Comparison of ENCODE assay signal across 18 mouse cellular contexts in the genomic region with DNA sequence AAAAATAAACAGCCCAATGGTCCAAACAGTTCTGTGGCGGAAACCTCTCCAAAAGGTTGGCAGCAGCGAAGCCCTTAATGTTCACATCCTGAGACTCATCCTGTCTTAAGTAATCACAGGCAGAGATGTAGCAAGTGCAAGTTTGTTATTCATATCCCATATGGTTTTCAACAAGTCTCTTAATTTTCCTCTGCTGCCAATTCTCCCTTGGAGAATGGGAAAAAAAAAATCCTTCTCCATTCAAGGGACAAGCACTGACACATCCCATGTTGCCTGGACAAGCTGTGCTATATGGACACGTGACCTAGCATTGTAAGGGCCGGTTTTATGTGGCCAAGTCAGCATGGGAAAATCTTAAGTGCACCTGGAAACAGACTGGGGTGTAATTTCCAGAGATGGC. TPM values are rescaled to one million over a fixed set of nuclear protein-coding genes. Genes with fewer than 3 reads are reported as not detected.
DNase-seq lines count a peak whose midpoint lies in the region; ATAC-seq and TF ChIP-seq lines count a peak whose summit lies in the region.
"Had no signal": no experiment of that assay in that cellular context is flagged by ENCODE, and none has a peak within 500 bp of the region (broad histone marks: within the 10 kb centered on the region; RNA-seq: fewer than 3 reads in every experiment).

No protein-coding gene starts in this region.

- H3K79me2 ChIP-seq in heart, adult 2 months (replicated peaks; ENCODE audit: control insufficient read depth, insufficient read depth, low read length) = no peaks in the 10 kb centered on the region

- no peak overlapping the region for H3K4me2 ChIP-seq in heart, embryonic 12.5 days
- no peak overlapping the region for H3K4me2 ChIP-seq in midbrain, embryonic 15.5 days
- H3K4me2 ChIP-seq: forebrain, embryonic 13.5 days; heart, embryonic 13.5 days; liver, embryonic 11.5 days; neural tube, embryonic 15.5 days had no signal

- H3K27me3 ChIP-seq in heart, adult 2 months (ENCODE audit: control insufficient read depth, insufficient read depth, low read length) = no peaks in the 10 kb centered on the region
- no peaks in the 10 kb centered on the region for H3K27me3 ChIP-seq in heart, embryonic 12.5 days (replicated peaks)
- no peaks in the 10 kb centered on the region for H3K27me3 ChIP-seq in midbrain, embryonic 15.5 days (replicated peaks)
- H3K27me3 ChIP-seq: heart, embryonic 13.5 days; neural tube, embryonic 15.5 days had no signal

- TF ChIP-seq POLR2A in heart, adult 2 months (IDR thresholded peaks at IDR 0.05; ENCODE audit: insufficient read depth, low read depth, low read length) = no peak

- no peak for TF ChIP-seq CTCF in heart, adult 2 months (IDR thresholded peaks at IDR 0.05)

- peak overlapping the region; percentile 29 for H3K27ac ChIP-seq in heart, adult 2 months
- H3K27ac ChIP-seq in heart, embryonic 12.5 days (ENCODE audit: poor library complexity, severe bottlenecking) = no peak overlapping the region
- H3K27ac ChIP-seq in midbrain, embryonic 15.5 days = no peak overlapping the region
- H3K27ac ChIP-seq: forebrain, embryonic 13.5 days; heart, embryonic 13.5 days; neural tube, embryonic 15.5 days had no signal

- ATAC-seq in heart, embryonic 12.5 days (ENCODE audit: insufficient number of reproducible peaks, low FRiP score) = no peak
- no peak for ATAC-seq in midbrain, embryonic 15.5 days (replicated peaks)
- ATAC-seq: forebrain, embryonic 13.5 days; inflammation-experienced regulatory T-cells, adult 6 months; Patski had no signal

- H3K9ac ChIP-seq in heart, adult 2 months (ENCODE audit: low read depth, low read length) = no peak overlapping the region
- H3K9ac ChIP-seq in heart, embryonic 12.5 days = no peak overlapping the region
- H3K9ac ChIP-seq in midbrain, embryonic 15.5 days = no peak overlapping the region
- H3K9ac ChIP-seq: forebrain, embryonic 13.5 days; heart, embryonic 13.5 days; neural tube, embryonic 15.5 days had no signal

- H3K9me3 ChIP-seq in heart, embryonic 12.5 days (replicated peaks) = peaks cover 9% of the 10 kb centered on the region; the same call in 1 of the 2 replicates
- no peaks in the 10 kb centered on the region for H3K9me3 ChIP-seq in midbrain, embryonic 15.5 days

- intact Hi-C loops in heart, adult 2 months (cut with DNase I) = no loop called here

- no peak for TF ChIP-seq EP300 in heart, adult 2 months (IDR thresholded peaks at IDR 0.05; ENCODE audit: insufficient read depth, low read depth, low read length)

- DNase-seq in heart, adult 2 months = peak; percentile 40 to 55
- DNase-seq in adipocyte (ENCODE audit: low spot score) = peak; percentile 82
- peak; percentile 70 for DNase-seq in heart, adult 8-10 months (ENCODE audit: low spot score)
- DNase-seq in lung, postnatal 25 days (ENCODE audit: low spot score) = peak; percentile 35
- no peak for DNase-seq in urinary bladder, postnatal 25 days (ENCODE audit: low spot score)
- DNase-seq: adrenal gland, adult 8-10 months; cerebellum, postnatal 10 days; kidney, postnatal 4 days; right cerebral cortex, adult 18-20 months; thymus, postnatal 36 days had no signal

- H3K4me3 ChIP-seq in heart, adult 2 months = no peak overlapping the region
- no peak overlapping the region for H3K4me3 ChIP-seq in heart, embryonic 12.5 days
- no peak overlapping the region for H3K4me3 ChIP-seq in midbrain, embryonic 15.5 days
- H3K4me3 ChIP-seq: forebrain, embryonic 13.5 days; heart, embryonic 13.5 days; neural tube, embryonic 15.5 days had no signal

- WGBS in heart, adult 2 months = 30% methylated on average over 4 of the region's 4 CpGs
- 80% methylated on average over 4 of the region's 4 CpGs for WGBS in heart, embryonic 12.5 days
- 72% methylated on average over 4 of the region's 4 CpGs for WGBS in midbrain, embryonic 15.5 days

- no peaks in the 10 kb centered on the region; the same call in 1 of the 2 replicates for H3K36me3 ChIP-seq in heart, adult 2 months (ENCODE audit: control insufficient read depth, insufficient read depth, low read length)
- H3K36me3 ChIP-seq in heart, embryonic 12.5 days = no peaks in the 10 kb centered on the region
- H3K36me3 ChIP-seq in midbrain, embryonic 15.5 days (replicated peaks) = no peaks in the 10 kb centered on the region
- H3K36me3 ChIP-seq: heart, embryonic 13.5 days; neural tube, embryonic 15.5 days had no signal

- H3K4me1 ChIP-seq in heart, adult 2 months (ENCODE audit: control insufficient read depth, insufficient read depth, low read length) = peaks cover 9% of the 10 kb centered on the region
- no peaks in the 10 kb centered on the region for H3K4me1 ChIP-seq in heart, embryonic 12.5 days (replicated peaks)
- peaks cover 6% of the 10 kb centered on the region; the same call in 1 of the 2 replicates for H3K4me1 ChIP-seq in midbrain, embryonic 15.5 days
- H3K4me1 ChIP-seq: forebrain, embryonic 13.5 days; heart, embryonic 13.5 days had no signal

RNA-seq across cellular contexts. Expression of a gene that starts 54.2 kb away (rescaled TPM):
- total RNA-seq in heart, adult 2 months (2021) = under 1 TPM; 0.29 to 0.41 TPM
- polyA plus RNA-seq in heart, adult 2 months (2012; rRNA removed) = 0.49 and 0.82 TPM in 2 replicates
- 0.05 TPM in 1 of 2 replicates, not detected in the other for polyA plus RNA-seq in heart, embryonic 12.5 days (2016; fragmentation: Nextera tagmentation; extraction: Ambion mirVana)
- 1 to 10 TPM in 1 of 4 experiments, under 1 TPM in 3; 0.12 to 1.0 (median 0.46) TPM for total RNA-seq in heart, adult 8-10 months (2022)
- 1.3 and 1.6 TPM in 2 replicates for polyA plus RNA-seq in midbrain, embryonic 15.5 days (2015; fragmentation: Nextera tagmentation; extraction: Ambion mirVana)
- polyA plus RNA-seq: inflammation-experienced regulatory T-cells, adult 6 months; liver, embryonic 11.5 days had no signal
